Mouse (Mus musculus) MEL (cell line): ENCODE measurements at regions not wholly inside any gene's neighbourhood (a gene's known extent, or its start where the extent isn't known, plus 50 kb on each side); places are given as distances from the start of the nearest gene placed in this dataset.

Experiments
- DNase-seq: peaks from one replicate; pipeline ENCODE4 v3.0.0; 2011; ENCODE audit warnings: low read depth, low spot score
- H3K27ac ChIP-seq: 2 replicates; pipeline ENCODE4 v1.5.1; 2012; ENCODE audit warnings: low read depth, mild to moderate bottlenecking, control low read depth, low read length, moderate library complexity; ENCODE audit not compliant: control insufficient read depth
- H3K27me3 ChIP-seq, 2 experiments: fragments of 150-350 bp in 1 of 2; sonication (generic) in 1 of 2; 2 replicates each; pipeline ENCODE4 v1.6.1; 2012; ENCODE audit warnings: low read length in 2 of 2, mild to moderate bottlenecking in 2 of 2, improper control_type of control experiment in 1 of 2, moderate library complexity in 1 of 2; ENCODE audit not compliant: insufficient read depth in 2 of 2, control insufficient read depth in 1 of 2
- H3K36me3 ChIP-seq, 2 experiments: 2 replicates each; pipeline ENCODE4 v1.6.1; 2012 to 2014; ENCODE audit warnings: low read length in 2 of 2, improper control_type of control experiment in 1 of 2, inconsistent platforms in 1 of 2, mild to moderate bottlenecking in 1 of 2; ENCODE audit not compliant: insufficient read depth in 2 of 2, control insufficient read depth in 1 of 2
- H3K4me1 ChIP-seq, 2 experiments: fragments of 150-350 bp in 1 of 2; sonication (generic) in 1 of 2; 2 replicates each; pipeline ENCODE4 v1.6.1; 2012; ENCODE audit warnings: low read length in 2 of 2, improper control_type of control experiment in 1 of 2, mild to moderate bottlenecking in 1 of 2; ENCODE audit not compliant: insufficient read depth in 2 of 2, control insufficient read depth in 1 of 2
- H3K4me3 ChIP-seq, 2 experiments: fragments of 150-350 bp in 1 of 2; sonication (generic) in 1 of 2; 2 replicates each; pipeline ENCODE4 v1.5.1; 2012; ENCODE audit warnings: low read depth in 2 of 2, low read length in 2 of 2, mild to moderate bottlenecking in 2 of 2, moderate library complexity in 2 of 2, control low read depth in 1 of 2, improper control_type of control experiment in 1 of 2; ENCODE audit not compliant: control insufficient read depth in 1 of 2, insufficient read depth in 1 of 2
- H3K79me2 ChIP-seq: 2 replicates; pipeline ENCODE4 v1.6.1; 2012; ENCODE audit warnings: mild to moderate bottlenecking, low read length, moderate library complexity; ENCODE audit not compliant: control insufficient read depth, poor library complexity, insufficient read depth
- H3K9ac ChIP-seq: 2 replicates; pipeline ENCODE4 v1.6.1; 2012; ENCODE audit warnings: low read depth, mild to moderate bottlenecking, control low read depth, low read length, moderate library complexity; ENCODE audit not compliant: control insufficient read depth, poor library complexity, severe bottlenecking
- H3K9me3 ChIP-seq: fragments of 150-350 bp; sonication (generic); replicated peaks from 2 replicates; pipeline ENCODE4 v1.6.1; 2012; ENCODE audit warnings: mild to moderate bottlenecking, low read length, improper control_type of control experiment, moderate library complexity; ENCODE audit not compliant: insufficient read depth
- BHLHE40 ChIP-seq: IDR thresholded peaks from 2 replicates; pipeline ENCODE4 v1.6.1; 2012; ENCODE audit warnings: low read depth, mild to moderate bottlenecking, inconsistent platforms, low read length, improper control_type of control experiment, borderline replicate concordance
- CTCF ChIP-seq, 3 experiments: IDR thresholded peaks in 2 of 3; conservative IDR thresholded peaks in 1 of 3; 2 replicates each; pipeline ENCODE4 v1.5.1; 2011 to 2012; ENCODE audit warnings: low read length in 3 of 3, low read depth in 2 of 3, mild to moderate bottlenecking in 2 of 3, improper control_type of control experiment in 1 of 3, inconsistent platforms in 1 of 3, mixed read lengths in 1 of 3, moderate library complexity in 1 of 3; ENCODE audit not compliant: control insufficient read depth in 1 of 3, insufficient read depth in 1 of 3, poor library complexity in 1 of 3, severe bottlenecking in 1 of 3
- ETS1 ChIP-seq: IDR thresholded peaks from 2 replicates; pipeline ENCODE4 v1.6.1; 2012; ENCODE audit warnings: low read depth, mild to moderate bottlenecking, inconsistent platforms, low read length, improper control_type of control experiment, moderate library complexity
- GABPA ChIP-seq: IDR thresholded peaks from 2 replicates; pipeline ENCODE4 v1.6.1; 2012; ENCODE audit warnings: low read depth, mild to moderate bottlenecking, inconsistent platforms, low read length, improper control_type of control experiment, moderate library complexity
- GATA1 ChIP-seq: IDR thresholded peaks from 2 replicates; pipeline ENCODE4 v1.6.1; 2011; ENCODE audit warnings: low read depth, low read length, improper control_type of control experiment
- HCFC1 ChIP-seq: IDR thresholded peaks from 2 replicates; pipeline ENCODE4 v1.6.1; 2012; ENCODE audit warnings: low read depth, mild to moderate bottlenecking, inconsistent platforms, low read length, improper control_type of control experiment, moderate library complexity
- KAT2A ChIP-seq: conservative IDR thresholded peaks from 2 replicates; pipeline ENCODE4 v1.6.1; 2012; ENCODE audit warnings: low read depth, low read length, improper control_type of control experiment, inconsistent platforms
- MAFK ChIP-seq: IDR thresholded peaks from 2 replicates; pipeline ENCODE4 v1.6.1; 2011; ENCODE audit warnings: low read depth, mild to moderate bottlenecking, low read length, improper control_type of control experiment, borderline replicate concordance
- MAX ChIP-seq: IDR thresholded peaks from 2 replicates; pipeline ENCODE4 v1.6.1; 2011; ENCODE audit warnings: low read length, improper control_type of control experiment
- MXI1 ChIP-seq: IDR thresholded peaks from 2 replicates; pipeline ENCODE4 v1.6.1; 2011; ENCODE audit warnings: mild to moderate bottlenecking, low read depth, low read length, improper control_type of control experiment
- MYB ChIP-seq: IDR thresholded peaks from 2 replicates; pipeline ENCODE4 v1.6.1; 2011; ENCODE audit warnings: mild to moderate bottlenecking, low read depth, low read length, improper control_type of control experiment
- NELFE ChIP-seq: IDR thresholded peaks from 2 replicates; pipeline ENCODE4 v1.6.1; 2011; ENCODE audit warnings: low read depth, low read length, improper control_type of control experiment
- POLR2A ChIP-seq, 2 experiments: IDR thresholded peaks; 2 replicates each; pipeline ENCODE4 v1.6.1; 2011 to 2012; ENCODE audit warnings: low read length in 2 of 2, mild to moderate bottlenecking in 2 of 2, control low read depth in 1 of 2, improper control_type of control experiment in 1 of 2, low read depth in 1 of 2, moderate library complexity in 1 of 2; ENCODE audit not compliant: control insufficient read depth in 1 of 2, insufficient read depth in 1 of 2, poor library complexity in 1 of 2
- POLR2AphosphoS2 ChIP-seq: IDR thresholded peaks from 2 replicates; pipeline ENCODE4 v1.6.1; 2011; ENCODE audit warnings: low read length, improper control_type of control experiment
- RCOR1 ChIP-seq: IDR thresholded peaks from 2 replicates; pipeline ENCODE4 v1.6.1; 2012; ENCODE audit warnings: low read depth, mild to moderate bottlenecking, inconsistent platforms, low read length, improper control_type of control experiment
- SIN3A ChIP-seq: IDR thresholded peaks from 2 replicates; pipeline ENCODE4 v1.6.1; 2012; ENCODE audit warnings: low read length, improper control_type of control experiment, inconsistent platforms
- TCF12 ChIP-seq: IDR thresholded peaks from 2 replicates; pipeline ENCODE4 v1.6.1; 2014; ENCODE audit warnings: low read depth, mild to moderate bottlenecking, inconsistent platforms, low read length, improper control_type of control experiment, moderate library complexity
- UBTF ChIP-seq: IDR thresholded peaks from 2 replicates; pipeline ENCODE4 v1.6.1; 2012; ENCODE audit warnings: low read depth, mild to moderate bottlenecking, inconsistent platforms, low read length, improper control_type of control experiment, moderate library complexity, borderline replicate concordance; ENCODE audit not compliant: insufficient read depth
- USF1 ChIP-seq: IDR thresholded peaks from 2 replicates; pipeline ENCODE4 v1.6.1; 2014; ENCODE audit warnings: low read depth, mild to moderate bottlenecking, inconsistent platforms, low read length, improper control_type of control experiment, moderate library complexity
- USF2 ChIP-seq, 2 experiments: IDR thresholded peaks; 2 replicates each; pipeline ENCODE4 v1.6.1; 2011 to 2012; ENCODE audit warnings: improper control_type of control experiment in 2 of 2, low read length in 2 of 2, borderline replicate concordance in 1 of 2, inconsistent platforms in 1 of 2, low read depth in 1 of 2, mild to moderate bottlenecking in 1 of 2; ENCODE audit not compliant: insufficient read depth in 1 of 2
- ZMIZ1 ChIP-seq: IDR thresholded peaks from 2 replicates; pipeline ENCODE4 v1.6.1; 2012; ENCODE audit warnings: low read depth, mild to moderate bottlenecking, inconsistent platforms, low read length, improper control_type of control experiment, moderate library complexity
- ZNF384 ChIP-seq: IDR thresholded peaks from 2 replicates; pipeline ENCODE4 v1.6.1; 2012; ENCODE audit warnings: low read depth, mild to moderate bottlenecking, inconsistent platforms, low read length, improper control_type of control experiment

- no peaks in the 10 kb centered on the region for H3K9me3 ChIP-seq
- no peaks in the 10 kb centered on the region for H3K36me3 ChIP-seq
These were observed 422.8 kb upstream of the Dmac1 start for GRCm38 (mm10) chr4:75700780-75701378.

GRCm38 (mm10) chr4:75676590-75677174 is 398.6 kb upstream of the Dmac1 start:
- H3K4me1 ChIP-seq = no peaks in the 10 kb centered on the region
- no peaks in the 10 kb centered on the region for H3K79me2 ChIP-seq
- no peak overlapping the region for H3K9ac ChIP-seq
- H3K27me3 ChIP-seq = no peaks in the 10 kb centered on the region
- no peak overlapping the region for H3K27ac ChIP-seq
- H3K4me3 ChIP-seq = no peak overlapping the region
- H3K9me3 ChIP-seq = no peaks in the 10 kb centered on the region
- TF ChIP-seq SIN3A (no peak), MXI1 (no peak), CTCF (IDR thresholded peaks at IDR 0.05 in 2 of 3, conservative IDR thresholded peaks at IDR 0.05 in 1 of 3; ENCODE audit: control insufficient read depth in 1 of 3, insufficient read depth in 1 of 3, low read depth in 2 of 3, low read length in 3 of 3, poor library complexity in 1 of 3, severe bottlenecking in 1 of 3) (no peak), BHLHE40 (no peak), ZMIZ1 (no peak), ETS1 (no peak), TCF12 (no peak), ZNF384 (no peak), USF2 (IDR thresholded peaks at IDR 0.05; ENCODE audit: borderline replicate concordance in 1 of 2, insufficient read depth in 1 of 2, low read depth in 1 of 2, low read length in 2 of 2) (no peak), NELFE (no peak), HCFC1 (no peak), POLR2A (IDR thresholded peaks at IDR 0.05; ENCODE audit: control insufficient read depth in 1 of 2, insufficient read depth in 1 of 2, low read depth in 1 of 2, low read length in 2 of 2, poor library complexity in 1 of 2) (no peak), GATA1 (no peak)
- DNase-seq = no peak
- H3K36me3 ChIP-seq = no peaks in the 10 kb centered on the region

More at GRCm38 (mm10) chr4:75700780-75701378, 422.8 kb upstream of the Dmac1 start:
- no peak overlapping the region for H3K9ac ChIP-seq
- H3K4me3 ChIP-seq = no peak overlapping the region
- no peak for TF ChIP-seq GABPA
- TF ChIP-seq POLR2AphosphoS2 = no peak
- TF ChIP-seq KAT2A = no peak
- TF ChIP-seq USF1 = no peak
- TF ChIP-seq MXI1 = no peak
- no peak for TF ChIP-seq CTCF (IDR thresholded peaks at IDR 0.05 in 2 of 3, conservative IDR thresholded peaks at IDR 0.05 in 1 of 3; ENCODE audit: control insufficient read depth in 1 of 3, insufficient read depth in 1 of 3, low read depth in 2 of 3, low read length in 3 of 3, poor library complexity in 1 of 3, severe bottlenecking in 1 of 3)
- TF ChIP-seq UBTF = no peak
- no peak for TF ChIP-seq POLR2A (IDR thresholded peaks at IDR 0.05; ENCODE audit: control insufficient read depth in 1 of 2, insufficient read depth in 1 of 2, low read depth in 1 of 2, low read length in 2 of 2, poor library complexity in 1 of 2)
- no peak for TF ChIP-seq TCF12
- TF ChIP-seq SIN3A = no peak
- TF ChIP-seq MAX = no peak
- TF ChIP-seq MYB = no peak
- no peak for TF ChIP-seq MAFK
- TF ChIP-seq RCOR1 = no peak
- no peak for TF ChIP-seq BHLHE40
- no peak for TF ChIP-seq NELFE
- DNase-seq = no peak
- H3K27me3 ChIP-seq = no peaks in the 10 kb centered on the region
- no peaks in the 10 kb centered on the region for H3K4me1 ChIP-seq
- H3K79me2 ChIP-seq = no peaks in the 10 kb centered on the region
- no peak overlapping the region for H3K27ac ChIP-seq
